Mouse (Mus musculus) layer of hippocampus, postnatal 10 days (tissue): ENCODE measurements around the gene Ccnt1. TPM values are rescaled to one million over a fixed set of nuclear protein-coding genes. Genes with fewer than 3 reads are reported as not detected.
A peak's percentile ranks its signal among the peaks of the same experiment; 100 is the strongest.
"Not testable (repeated sequence)": the region's sequence is repeated elsewhere in the genome, so short reads cannot be mapped to it uniquely, and the experiment has no call there.

Experiments
- DNase-seq, 2 experiments: peaks; one replicate each; pipeline ENCODE4 v3.0.0; 2021; ENCODE audit warnings: low spot score in 2 of 2
- total RNA-seq, 2 experiments: library from RNA; stranded (reverse); gene quantifications; 2 replicates each; pipeline ENCODE4 v1.2.3; 2021

Gene Ccnt1
- total RNA-seq, 2 experiments from 2014 or later: 36.0 to 51.6 TPM

GRCm38 (mm10) chr15:98600036-98600709, 29.4 kb upstream of the Ccnt1 start:
- DNase-seq: no peak

- no peak for DNase-seq
Measured at GRCm38 (mm10) chr15:98596609-98597008, 25.9 kb upstream of the Ccnt1 start.

GRCm38 (mm10) chr15:98595049-98595448, 24.3 kb upstream of the Ccnt1 start:
- no peak for DNase-seq

DNA sequence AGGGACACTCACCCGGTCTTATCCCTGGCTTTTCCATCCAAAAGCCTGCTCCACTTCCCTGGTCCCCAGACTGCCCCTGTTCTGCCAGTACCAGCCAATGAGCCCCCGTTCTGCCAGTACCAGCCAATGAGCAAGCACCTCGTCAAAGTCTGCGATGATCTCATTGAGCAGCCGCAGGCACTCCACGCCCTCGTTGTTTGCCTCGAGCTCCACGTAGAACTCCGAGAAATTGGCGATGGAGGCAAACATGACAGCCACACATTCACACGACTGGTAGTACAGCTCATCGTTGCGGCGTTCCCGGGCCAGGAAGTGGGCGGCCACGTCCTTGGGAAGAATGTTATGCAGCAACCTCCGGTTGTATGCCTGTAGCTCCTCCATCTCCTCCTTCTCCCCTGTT, 23.5 kb upstream of the Ccnt1 start:
- DNase-seq: no peak

- no peak for DNase-seq
Measured at GRCm38 (mm10) chr15:98591396-98591795, 20.7 kb upstream of the Ccnt1 start.

- no peak for DNase-seq
Measured at GRCm38 (mm10) chr15:98589640-98590336, 19.1 kb upstream of the Ccnt1 start.

DNA sequence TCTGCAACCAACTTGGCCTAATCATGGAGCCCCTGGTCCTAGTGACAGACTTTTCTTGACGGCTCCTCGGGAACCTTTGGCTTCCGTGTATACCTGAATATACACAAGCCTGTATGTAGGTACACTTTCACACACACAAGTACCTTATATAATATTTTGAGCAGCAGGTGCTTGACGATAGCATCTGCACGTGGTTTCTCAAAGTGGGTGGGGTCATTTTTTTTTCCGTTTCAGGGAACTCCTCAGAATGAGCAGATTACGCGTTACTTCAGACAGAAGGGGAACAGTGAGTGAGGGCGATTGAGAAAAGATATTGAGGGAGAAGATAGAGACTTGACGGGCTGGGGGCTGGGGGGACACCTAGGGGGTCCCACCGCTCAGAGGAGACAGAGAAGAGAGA, 17.0 kb upstream of the Ccnt1 start:
- DNase-seq: no peak

DNA sequence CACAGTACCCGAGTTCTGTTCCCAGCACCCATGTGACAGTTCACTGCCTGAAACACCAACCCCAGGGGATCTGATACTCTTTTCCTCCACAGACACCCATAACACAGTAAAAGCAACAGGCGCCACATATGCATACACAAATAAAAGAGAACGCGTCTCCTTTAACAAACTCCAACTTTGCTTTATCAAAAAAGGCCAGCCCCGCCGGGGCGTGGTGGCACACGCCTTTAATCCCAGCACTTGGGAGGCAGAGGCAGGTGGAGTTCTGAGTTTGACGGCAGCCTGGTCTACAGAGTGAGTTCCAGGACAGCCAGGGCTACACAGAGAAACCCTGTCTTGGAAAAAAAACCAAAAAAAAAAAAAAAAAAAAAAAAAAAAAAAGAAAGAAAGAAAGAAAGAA, 15.4 kb upstream of the Ccnt1 start:
- DNase-seq: not testable (repeated sequence)

DNA sequence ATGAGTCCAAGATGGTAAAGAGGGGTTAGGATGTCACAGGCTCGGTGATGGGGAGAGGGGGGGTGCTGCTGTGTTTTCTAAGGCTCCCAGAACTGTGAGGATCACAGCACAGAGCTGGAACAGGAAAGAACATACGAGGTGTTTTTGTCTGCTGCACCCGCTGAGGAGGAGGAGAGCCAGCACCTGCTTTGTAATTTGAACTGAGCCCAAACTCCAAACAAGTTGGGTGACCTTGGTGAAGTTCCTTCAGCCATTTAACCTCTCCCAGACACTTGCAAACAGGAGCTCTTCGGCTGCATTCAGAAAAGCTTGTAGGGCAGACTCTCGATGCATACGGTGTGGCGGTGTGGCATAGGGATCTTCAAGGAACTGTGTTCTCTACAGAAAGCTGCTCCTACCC, 14.7 kb upstream of the Ccnt1 start:
- DNase-seq: peak in 1 of 2 experiments; percentile 9

- DNase-seq: no peak
Measured at GRCm38 (mm10) chr15:98582996-98583395, 12.3 kb upstream of the Ccnt1 start.

DNA sequence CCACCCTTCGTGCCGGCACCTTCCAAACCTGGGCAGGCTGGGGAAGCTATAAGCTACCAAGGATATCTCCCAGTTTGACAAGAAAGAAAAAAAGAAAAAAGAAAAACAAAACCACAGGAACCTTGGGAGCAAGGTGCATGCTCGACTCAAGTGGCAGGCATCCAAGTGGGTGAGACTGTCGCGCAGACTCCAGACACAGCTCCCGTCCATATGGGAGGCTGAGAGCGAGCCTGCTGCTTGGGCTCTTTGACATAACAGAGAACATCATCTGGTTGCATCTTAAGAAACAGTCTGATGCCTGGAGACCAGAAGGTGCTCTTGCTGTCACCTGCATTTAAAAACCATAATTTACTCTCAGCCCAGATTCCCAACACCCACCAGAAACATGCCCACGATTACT, 11.7 kb upstream of the Ccnt1 start:
- DNase-seq: peak in 1 of 2 experiments; percentile 17

DNA sequence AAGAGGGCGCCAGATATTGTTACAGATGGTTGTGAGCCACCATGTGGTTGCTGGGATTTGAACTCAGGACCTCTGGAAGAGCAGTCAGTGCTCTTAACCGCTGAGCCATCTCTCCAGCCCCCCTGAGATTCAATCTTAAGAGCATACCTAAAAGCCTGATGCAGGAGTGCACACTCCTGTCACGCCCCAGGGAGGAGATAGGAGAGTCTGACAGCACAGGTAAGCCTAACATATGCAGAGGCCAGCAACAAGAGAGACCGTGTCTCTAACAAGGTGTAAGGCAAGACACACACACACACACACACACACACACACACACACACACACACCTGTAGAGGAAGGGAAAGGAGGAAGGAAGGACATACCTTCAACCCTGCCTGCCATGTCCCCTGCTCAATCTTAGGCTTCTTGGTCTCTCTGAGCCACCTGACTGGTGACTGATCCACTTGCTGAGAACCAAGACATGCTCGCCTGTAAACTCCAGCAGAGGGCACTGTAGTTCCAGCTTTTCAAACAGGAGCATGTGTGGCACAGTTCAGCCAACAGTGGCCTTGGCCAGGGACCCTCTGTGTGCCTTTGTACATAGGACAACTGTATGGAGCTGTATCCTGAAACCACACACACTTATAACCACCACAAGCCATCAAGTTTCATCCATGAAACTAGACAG, 9.2 kb upstream of the Ccnt1 start:
- DNase-seq: peak; percentile 80 to 84

DNA sequence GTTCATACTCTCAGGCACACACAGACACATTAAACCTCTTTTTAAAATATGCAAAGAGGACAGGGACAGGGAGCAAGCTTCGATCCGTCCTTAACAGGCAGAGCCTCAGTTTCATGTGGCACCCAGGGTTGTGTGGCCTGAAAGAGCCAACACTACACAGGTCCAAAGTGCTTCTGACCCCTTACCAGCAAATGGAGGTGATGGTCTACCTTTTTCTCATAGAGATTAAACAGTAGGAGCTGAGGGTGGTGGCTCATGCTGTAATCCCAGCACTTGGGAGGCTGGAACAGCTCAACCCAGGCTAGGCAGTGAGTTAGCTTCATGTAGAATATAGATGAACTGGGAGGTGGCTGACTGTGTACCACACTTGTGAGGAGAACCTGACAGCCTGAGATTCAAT, 8.6 kb upstream of the Ccnt1 start:
- DNase-seq: no peak

DNA sequence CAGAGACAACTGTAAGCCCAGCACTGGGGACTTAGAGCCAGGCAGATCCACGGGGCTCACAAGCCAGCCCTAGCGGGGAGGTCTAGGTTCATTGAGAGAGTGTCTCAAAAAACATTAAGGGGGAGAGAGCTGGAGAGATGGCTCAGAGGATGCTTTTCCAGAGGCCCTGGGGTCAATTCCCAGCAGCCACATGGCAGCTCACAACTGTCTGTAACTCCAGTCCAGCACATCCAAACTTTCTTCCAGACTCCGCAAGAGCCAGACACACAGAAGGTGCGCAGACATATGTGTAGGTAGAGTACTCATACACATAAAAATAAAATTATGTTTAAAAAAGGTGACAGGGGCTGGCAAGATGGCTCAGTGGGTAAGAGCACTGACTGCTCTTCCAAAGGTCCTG, 2.6 kb upstream of the Ccnt1 start:
- DNase-seq: no peak

GRCm38 (mm10) chr15:98569795-98570365, 843 bp downstream of the Ccnt1 start:
- no peak for DNase-seq

DNA sequence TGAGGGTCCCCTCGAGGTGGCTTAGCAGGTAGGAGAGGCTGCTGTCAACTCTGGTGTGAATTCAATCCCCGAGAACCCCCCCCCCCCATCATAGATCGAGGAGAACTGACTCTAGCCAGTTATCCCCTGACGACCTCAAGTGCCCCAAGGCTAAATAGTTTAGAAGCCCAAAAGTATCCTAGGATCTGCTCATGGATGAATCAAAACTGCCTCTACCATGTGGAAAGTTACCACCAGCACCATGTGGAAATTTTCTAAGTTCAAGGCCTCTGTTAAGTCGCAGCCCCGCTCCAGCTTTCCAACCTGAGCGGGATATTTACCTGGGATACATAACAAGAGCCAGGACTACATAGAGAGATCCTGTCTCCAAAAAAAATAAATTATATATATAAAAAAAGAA, 1.5 kb downstream of the Ccnt1 start:
- no peak for DNase-seq

DNA sequence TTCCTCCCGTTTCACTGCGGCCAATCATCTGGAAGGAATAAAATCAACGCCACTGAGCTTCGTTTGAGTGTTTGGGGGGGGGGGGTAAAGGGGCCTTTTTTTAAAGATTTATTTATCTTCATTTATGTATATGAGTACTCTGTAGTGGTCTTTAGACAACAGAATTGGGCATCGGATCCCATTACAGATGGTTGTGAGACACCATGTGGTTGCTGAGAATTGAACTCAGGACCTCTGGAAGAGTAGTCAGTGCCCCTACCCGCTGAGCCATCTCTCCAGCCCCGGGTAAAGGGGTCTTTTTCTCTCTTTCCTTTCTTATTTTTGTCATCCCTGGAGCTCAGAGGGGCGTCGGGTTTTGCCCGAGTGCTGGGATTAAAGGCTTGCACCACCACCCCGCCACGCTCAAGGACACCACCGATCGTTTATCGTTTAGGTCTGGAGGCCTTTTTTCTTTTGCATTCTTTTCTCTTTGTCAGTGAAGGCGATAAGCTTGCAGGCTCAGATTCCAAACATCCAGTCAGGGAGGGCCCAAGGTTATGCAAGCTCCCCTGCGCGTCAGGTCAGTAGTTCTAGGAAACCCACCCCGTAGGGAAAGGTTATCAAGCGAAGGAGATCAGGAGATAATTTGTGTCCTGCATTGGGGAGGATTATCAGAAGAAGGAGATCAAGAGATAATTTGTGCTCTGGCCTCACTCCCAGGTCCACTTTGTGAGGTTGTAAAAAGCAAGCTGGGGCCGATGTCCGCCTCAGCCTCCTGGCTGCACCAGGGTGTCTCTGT, 2.3 kb downstream of the Ccnt1 start:
- DNase-seq: peak in 1 of 2 experiments; percentile 25

GRCm38 (mm10) chr15:98567278-98568134, 3.2 kb downstream of the Ccnt1 start:
- peak; percentile 99 to 100 for DNase-seq

DNA sequence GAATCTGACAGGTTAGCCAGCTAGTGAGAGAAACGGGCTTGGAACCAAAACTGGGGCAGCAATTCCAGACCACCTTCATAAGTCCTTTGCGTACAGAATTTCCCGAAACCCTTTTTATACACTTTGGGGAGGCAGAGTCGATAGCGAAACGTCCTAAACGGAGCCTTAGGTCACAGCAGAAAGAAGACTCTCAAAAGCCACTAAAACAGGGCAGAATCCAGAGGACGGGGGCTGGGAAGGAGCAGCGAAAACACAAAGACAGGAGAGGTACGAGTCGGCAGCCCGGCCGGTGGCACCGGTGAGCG, 3.8 kb downstream of the Ccnt1 start:
- no peak for DNase-seq

DNA sequence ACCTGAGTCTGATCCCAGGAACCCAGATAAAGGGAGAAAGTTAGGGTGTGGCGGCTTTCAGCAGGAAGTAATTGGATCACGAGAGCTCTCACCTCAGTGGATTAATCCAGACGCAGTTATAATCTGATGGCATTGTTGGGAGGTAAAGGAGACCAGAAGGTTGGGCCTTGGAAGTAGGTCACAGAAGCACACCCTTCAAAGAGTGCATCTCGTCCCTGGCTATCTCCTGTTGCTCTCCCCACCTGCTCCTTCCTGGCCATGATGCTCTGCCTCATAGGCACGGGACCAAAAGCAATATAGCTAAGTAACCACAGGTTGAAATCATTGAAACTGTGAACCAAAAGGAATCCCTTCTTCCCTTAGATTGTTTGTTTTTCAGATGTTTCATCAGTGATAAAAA, 13.5 kb downstream of the Ccnt1 start:
- no peak for DNase-seq

DNA sequence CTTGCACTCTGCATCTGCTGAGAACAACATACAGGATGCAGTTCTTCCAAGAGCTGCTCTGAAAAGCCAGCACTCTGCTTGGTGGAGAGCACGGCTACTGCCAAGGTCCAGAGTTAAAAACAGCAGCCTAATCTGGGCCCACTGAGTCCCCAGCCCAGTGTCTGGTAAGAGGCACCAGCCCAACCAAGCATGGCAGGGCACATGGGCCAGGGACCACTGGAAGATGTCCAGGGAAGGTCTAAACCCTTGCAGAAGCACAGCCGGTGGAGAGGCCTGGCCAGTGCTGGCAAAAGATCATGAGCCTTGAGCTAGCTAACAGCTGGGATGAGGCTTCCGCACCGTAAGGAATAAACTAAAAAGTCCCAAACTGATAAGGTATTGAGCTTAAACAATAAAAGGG, 14.8 kb downstream of the Ccnt1 start:
- no peak for DNase-seq
